Mouse (Mus musculus) kidney, adult 2 months (tissue): Measurements from ENCODE around the gene Slfn14. TPM values are rescaled to one million over a fixed set of nuclear protein-coding genes. Genes with fewer than 3 reads are reported as not detected.

ENCODE experiments used
- DNase-seq: peaks from one replicate; pipeline ENCODE4 v3.0.0; 2021
- H3K27ac ChIP-seq: fragments of 200-500 bp; 2 replicates; pipeline ENCODE4 v1.5.1; 2012; ENCODE audit warnings: low read depth, low read length, control low read depth, inconsistent platforms; ENCODE audit not compliant: insufficient read depth
- H3K27me3 ChIP-seq: fragments of 200-500 bp; replicated peaks from 2 replicates; pipeline ENCODE4 v1.6.1; 2012; ENCODE audit warnings: mild to moderate bottlenecking, moderate library complexity, low read length, inconsistent platforms; ENCODE audit not compliant: control insufficient read depth, insufficient read depth
- H3K36me3 ChIP-seq: fragments of 200-500 bp; 2 replicates; pipeline ENCODE4 v1.6.1; 2012; ENCODE audit warnings: mild to moderate bottlenecking, moderate library complexity, low read length, inconsistent platforms; ENCODE audit not compliant: control insufficient read depth, insufficient read depth
- H3K4me1 ChIP-seq: fragments of 200-500 bp; 2 replicates; pipeline ENCODE4 v1.6.1; 2011; ENCODE audit warnings: low read length; ENCODE audit not compliant: control insufficient read depth, insufficient read depth
- H3K4me3 ChIP-seq: fragments of 200-500 bp; 2 replicates; pipeline ENCODE4 v1.5.1; 2011; ENCODE audit warnings: mild to moderate bottlenecking, low read depth, low read length, control low read depth; ENCODE audit not compliant: insufficient read depth
- CTCF ChIP-seq: fragments of 200-500 bp; conservative IDR thresholded peaks from 2 replicates; pipeline ENCODE4 v1.5.1; 2011; ENCODE audit warnings: low read depth, mild to moderate bottlenecking, control low read depth, low read length, moderate library complexity, mixed read lengths; ENCODE audit not compliant: insufficient read depth, insufficient read length
- POLR2A ChIP-seq: fragments of 200-500 bp; IDR thresholded peaks from one replicate; pipeline ENCODE4 v1.6.1; 2011; ENCODE audit warnings: low read depth, low read length, control low read depth
- WGBS: fragments of 180-500 bp; shearing (Covaris S2); methylation state at CpG from one replicate; pipeline ENCODE4 v1.1.7; 2018; 5-methylcytosine and 5-hydroxymethylcytosine counted together
- polyA plus RNA-seq: library from polyadenylated mRNA; depleted of rRNA; stranded (reverse); fragments of >200 nt; gene quantifications from 2 replicates; pipeline ENCODE4 v1.2.3, GENCODE M21; 2012; rRNA removed

The Slfn14 gene
- polyA plus RNA-seq, 1 experiment: not detected

DNA sequence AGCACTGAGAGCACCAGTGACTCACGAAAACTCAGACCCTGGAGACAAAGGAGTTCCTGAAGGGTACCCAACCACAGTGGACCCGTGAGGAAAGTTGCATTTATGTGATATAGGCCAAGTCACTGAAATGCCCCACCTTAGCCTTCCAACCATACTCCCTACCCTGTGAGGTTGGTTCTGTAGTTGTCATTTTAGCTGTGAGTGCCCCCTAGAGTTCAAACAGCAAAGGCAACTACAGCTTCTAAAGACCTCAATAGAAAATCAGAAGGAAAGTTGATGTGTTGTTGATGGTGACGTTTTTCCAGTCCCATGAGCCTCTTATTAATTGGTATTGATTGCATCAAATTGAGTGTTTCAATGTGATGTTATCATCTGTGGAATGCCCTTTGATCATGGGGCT lies 55.6 kb downstream of the Slfn14 start:
- DNase-seq: peak; percentile 21
- no peaks in the 10 kb centered on the region for H3K36me3 ChIP-seq
- H3K27me3 ChIP-seq: no peaks in the 10 kb centered on the region
- H3K27ac ChIP-seq: no peak overlapping the region
- H3K4me1 ChIP-seq: no peaks in the 10 kb centered on the region
- TF ChIP-seq POLR2A: no peak
- 64% methylated on average over 3 of the region's 3 CpGs for WGBS
- H3K4me3 ChIP-seq: no peak overlapping the region

DNA sequence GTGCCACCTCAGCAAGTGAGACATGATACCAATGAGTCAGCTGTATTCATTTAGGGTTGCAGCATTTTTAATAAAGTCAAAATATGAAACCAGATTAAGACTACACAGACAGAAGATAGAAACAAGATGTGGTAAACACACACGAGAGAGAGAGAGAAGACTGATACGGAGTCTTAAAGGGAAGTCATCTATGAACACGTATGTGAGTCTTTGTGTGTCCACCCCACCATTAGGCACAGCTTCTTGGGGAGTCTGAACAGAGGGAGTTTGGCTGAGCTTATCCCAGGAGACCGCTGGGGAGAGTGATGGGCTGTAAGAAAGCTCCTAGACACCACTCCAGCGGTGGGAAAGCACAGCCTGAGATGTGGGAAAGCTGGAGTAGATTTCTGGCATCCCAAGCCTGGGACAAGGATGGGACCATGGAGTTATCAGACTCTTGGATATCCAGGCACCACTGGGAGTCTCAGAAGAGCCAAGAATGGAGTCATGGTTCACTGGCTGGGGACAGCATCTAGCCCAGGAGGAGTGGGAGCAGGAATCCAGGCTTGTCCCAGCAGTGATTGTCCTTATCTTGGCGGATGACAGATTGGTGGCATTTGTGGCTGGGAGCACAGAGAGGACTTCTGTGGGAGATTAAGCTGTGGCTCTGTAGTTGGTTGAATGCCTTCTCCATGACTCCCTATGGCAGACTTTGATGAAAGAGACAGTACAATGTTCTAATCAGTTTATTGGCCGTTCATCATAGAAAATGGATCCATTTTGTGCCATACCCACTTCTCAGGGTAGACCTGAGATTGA lies 58.4 kb downstream of the Slfn14 start:
- no peak for DNase-seq
- TF ChIP-seq POLR2A (no peak), CTCF (no peak)
- H3K4me1 ChIP-seq: no peaks in the 10 kb centered on the region
- no peaks in the 10 kb centered on the region for H3K27me3 ChIP-seq
- H3K36me3 ChIP-seq: no peaks in the 10 kb centered on the region
- no peak overlapping the region for H3K4me3 ChIP-seq
- 84% methylated on average over 7 of the region's 7 CpGs for WGBS
- no peak overlapping the region for H3K27ac ChIP-seq

DNA sequence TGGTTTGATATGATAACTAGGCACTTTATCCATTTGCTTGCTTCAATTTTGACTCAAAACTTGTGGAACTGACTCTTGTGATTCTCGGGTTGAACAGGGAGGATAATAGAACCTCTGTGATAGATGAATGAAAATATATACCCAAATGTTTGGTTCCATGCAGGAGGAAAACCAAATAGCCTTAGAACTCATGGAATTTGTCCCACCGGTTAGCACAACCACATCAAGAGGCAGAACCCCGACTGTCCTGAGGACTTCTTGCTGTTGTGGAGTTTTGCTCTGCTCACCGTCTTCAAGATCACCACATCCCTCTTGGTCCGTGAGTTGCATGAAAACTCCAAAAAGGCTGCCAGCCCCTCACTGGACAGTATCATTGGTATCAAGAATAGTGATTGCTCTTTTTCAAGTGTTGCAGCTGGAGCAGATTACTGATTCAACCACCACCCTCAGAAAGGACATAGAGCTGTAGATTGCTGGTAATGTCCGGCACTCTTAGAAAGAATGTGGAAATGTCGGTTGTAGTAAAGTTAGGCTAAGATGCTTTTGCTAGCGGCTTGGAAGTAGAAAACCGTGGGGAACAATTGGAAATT lies 61.1 kb downstream of the Slfn14 start:
- DNase-seq: no peak
- H3K4me1 ChIP-seq: no peaks in the 10 kb centered on the region
- no peaks in the 10 kb centered on the region for H3K36me3 ChIP-seq
- H3K4me3 ChIP-seq: no peak overlapping the region
- no peak for TF ChIP-seq CTCF
- TF ChIP-seq POLR2A: no peak
- no peak overlapping the region for H3K27ac ChIP-seq
- H3K27me3 ChIP-seq: no peaks in the 10 kb centered on the region
- 87% methylated on average over 9 of the region's 9 CpGs for WGBS

Other genes starting within 250 kb of the Slfn14 start
- gene Slfn2, start 221.6 kb downstream of the Slfn14 start, polyA plus RNA-seq: 4.0 and 7.3 TPM in 2 replicates
- 0.29 and 2.6 TPM in 2 replicates for gene Slfn1, start 169.9 kb downstream of the Slfn14 start, polyA plus RNA-seq
- 0.10 and 0.30 TPM in 2 replicates for gene Slfn4, start 111.5 kb downstream of the Slfn14 start, polyA plus RNA-seq
- 0.72 TPM in 2 replicates for gene Slfn3, start 95.4 kb downstream of the Slfn14 start, polyA plus RNA-seq
- gene Ap2b1, start 12.3 kb upstream of the Slfn14 start, polyA plus RNA-seq: 34.9 and 37.4 TPM in 2 replicates
- 11.4 and 11.8 TPM in 2 replicates for gene Pex12, start 15.9 kb upstream of the Slfn14 start, polyA plus RNA-seq
- 1.4 and 1.8 TPM in 2 replicates for gene Rasl10b, start 122.4 kb upstream of the Slfn14 start, polyA plus RNA-seq
- not detected in 2 replicates for gene Gas2l2, start 142.7 kb upstream of the Slfn14 start, polyA plus RNA-seq
- 0.11 and 0.14 TPM in 2 replicates for gene 1700020L24Rik, start 151.0 kb upstream of the Slfn14 start, polyA plus RNA-seq
- 4.3 TPM in 2 replicates for gene Mmp28, start 176.3 kb upstream of the Slfn14 start, polyA plus RNA-seq
- gene Taf15, start 186.4 kb upstream of the Slfn14 start, polyA plus RNA-seq: 7.2 and 13.8 TPM in 2 replicates
- 0.03 TPM in 1 of 2 replicates, not detected in the other for gene Heatr9, start 235.4 kb upstream of the Slfn14 start, polyA plus RNA-seq
- 11.5 and 70.3 TPM in 2 replicates for gene Ccl5, start 243.8 kb upstream of the Slfn14 start, polyA plus RNA-seq